Mouse (Mus musculus) midbrain, embryonic 16.5 days (tissue): ENCODE measurements around the gene Gm10645. TPM values are rescaled to one million over a fixed set of nuclear protein-coding genes. Genes with fewer than 3 reads are reported as not detected.

ENCODE experiments used
- ATAC-seq: fragments of 200-750 bp; cut with Nextera tagmentation; 2 replicates; pipeline ENCODE4 v1.8.0; 2017; ENCODE audit warnings: moderate TSS enrichment
- H3K27ac ChIP-seq: fragments of 300-500 bp; sonication (generic); 2 replicates; pipeline ENCODE4 v1.5.1; 2014; ENCODE audit warnings: mild to moderate bottlenecking, low read length, mixed read lengths
- H3K27me3 ChIP-seq: fragments of 300-500 bp; sonication (generic); 2 replicates; pipeline ENCODE4 v1.6.1; 2014; ENCODE audit warnings: low read depth, low read length, mixed read lengths; ENCODE audit not compliant: control insufficient read depth, insufficient read depth
- H3K36me3 ChIP-seq: fragments of 300-500 bp; sonication (generic); 2 replicates; pipeline ENCODE4 v1.6.1; 2014; ENCODE audit warnings: mild to moderate bottlenecking, low read length, moderate library complexity, mixed read lengths; ENCODE audit not compliant: control insufficient read depth, insufficient read depth
- H3K4me1 ChIP-seq: fragments of 300-500 bp; sonication (generic); 2 replicates; pipeline ENCODE4 v1.6.1; 2014; ENCODE audit warnings: mild to moderate bottlenecking, low read length, mixed read lengths; ENCODE audit not compliant: control insufficient read depth, insufficient read depth
- H3K4me2 ChIP-seq: fragments of 300-500 bp; sonication (generic); 2 replicates; pipeline ENCODE4 v1.6.1; 2014; ENCODE audit warnings: mild to moderate bottlenecking, low read length, mixed read lengths
- H3K4me3 ChIP-seq: fragments of 300-500 bp; sonication (generic); 2 replicates; pipeline ENCODE4 v1.5.1; 2014; ENCODE audit warnings: low read depth, mild to moderate bottlenecking, low read length, moderate library complexity, mixed read lengths
- H3K9ac ChIP-seq: fragments of 300-500 bp; sonication (generic); 2 replicates; pipeline ENCODE4 v1.6.1; 2014; ENCODE audit warnings: low read depth, low read length, mixed read lengths
- H3K9me3 ChIP-seq: fragments of 300-500 bp; sonication (generic); replicated peaks from 2 replicates; pipeline ENCODE4 v1.6.1; 2014; ENCODE audit warnings: mild to moderate bottlenecking, low read length, mixed read lengths; ENCODE audit not compliant: control insufficient read depth, poor library complexity, severe bottlenecking
- WGBS: fragments of 180-500 bp; shearing (Covaris S2); extraction: QIAGEN DNeasy Blood & Tissue Kit; methylation state at CpG from one replicate; pipeline ENCODE4 v1.1.7; 2014; 5-methylcytosine and 5-hydroxymethylcytosine counted together
- polyA plus RNA-seq: library from polyadenylated mRNA; unstranded; fragments of >200 nt; fragmentation: Nextera tagmentation; extraction: Ambion mirVana; gene quantifications from 2 replicates; pipeline ENCODE4 v1.2.1, GENCODE M21; 2015

The Gm10645 gene
- polyA plus RNA-seq, 1 experiment from 2014 or later: 6.9 TPM

DNA sequence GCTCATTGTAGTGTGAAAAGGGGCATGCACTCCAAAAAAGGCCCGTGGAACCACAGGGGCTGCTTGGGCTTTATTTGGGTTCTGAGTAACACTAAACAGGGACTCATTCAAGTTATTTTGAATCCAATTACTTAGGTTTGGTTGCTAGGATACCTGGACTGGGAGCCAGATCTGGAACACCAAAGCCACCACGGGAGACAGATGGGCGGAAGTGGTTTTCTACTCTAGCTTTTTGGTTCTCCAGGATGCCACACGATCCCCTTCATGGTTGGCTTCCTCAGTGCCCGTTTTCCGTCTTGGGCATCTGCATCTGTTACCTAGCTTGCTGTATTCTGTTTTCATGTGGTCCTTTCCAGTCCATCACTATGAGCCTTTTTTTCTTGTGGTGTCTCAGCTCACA, 30.1 kb upstream of the Gm10645 start:
- ATAC-seq: no peak
- 52% methylated on average over 6 of the region's 6 CpGs for WGBS
- H3K9ac ChIP-seq: no peak overlapping the region

DNA sequence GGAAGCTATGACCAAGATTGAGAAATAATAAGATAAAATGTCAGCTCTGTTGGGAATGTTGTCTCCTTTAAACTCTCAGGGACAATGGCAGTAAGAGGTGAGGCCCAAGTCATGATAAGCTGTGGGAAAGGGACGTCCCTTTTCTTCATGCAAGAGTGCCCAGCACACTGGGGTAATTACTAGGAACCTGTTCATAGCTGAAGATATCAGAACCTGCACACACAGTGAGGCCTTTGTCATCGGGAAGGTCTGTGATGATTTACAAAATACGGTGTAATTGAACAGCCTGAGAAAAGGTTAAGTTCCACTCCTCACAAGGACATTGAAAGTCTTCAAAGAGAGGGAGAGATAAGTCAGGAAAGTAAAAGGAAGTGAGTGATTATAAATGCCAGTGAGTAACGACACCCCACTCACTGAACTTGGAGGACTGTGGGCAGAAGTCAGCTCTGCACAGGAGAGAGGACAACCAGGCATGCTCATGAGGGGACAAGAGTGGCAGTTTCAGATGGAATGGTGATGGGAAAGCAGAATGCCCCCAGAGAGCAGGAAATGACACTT, 23.6 kb upstream of the Gm10645 start:
- H3K4me2 ChIP-seq: no peak overlapping the region
- H3K27me3 ChIP-seq: no peaks in the 10 kb centered on the region
- no peak overlapping the region for H3K4me3 ChIP-seq
- no peak for ATAC-seq
- no peaks in the 10 kb centered on the region for H3K4me1 ChIP-seq
- no peak overlapping the region for H3K9ac ChIP-seq
- H3K9me3 ChIP-seq: no peaks in the 10 kb centered on the region
- no peak overlapping the region for H3K27ac ChIP-seq
- WGBS: 72% methylated on average over 4 of the region's 4 CpGs
- H3K36me3 ChIP-seq: no peaks in the 10 kb centered on the region

More for the DNA sequence above, 30.1 kb upstream of the Gm10645 start:
- Histone ChIP-seq H3K4me3 (no peak overlapping the region), H3K4me2 (no peak overlapping the region), H3K27me3 (no peaks in the 10 kb centered on the region), H3K27ac (no peak overlapping the region), H3K4me1 (peaks cover 6% of the 10 kb centered on the region), H3K9me3 (no peaks in the 10 kb centered on the region), H3K36me3 (no peaks in the 10 kb centered on the region)

DNA sequence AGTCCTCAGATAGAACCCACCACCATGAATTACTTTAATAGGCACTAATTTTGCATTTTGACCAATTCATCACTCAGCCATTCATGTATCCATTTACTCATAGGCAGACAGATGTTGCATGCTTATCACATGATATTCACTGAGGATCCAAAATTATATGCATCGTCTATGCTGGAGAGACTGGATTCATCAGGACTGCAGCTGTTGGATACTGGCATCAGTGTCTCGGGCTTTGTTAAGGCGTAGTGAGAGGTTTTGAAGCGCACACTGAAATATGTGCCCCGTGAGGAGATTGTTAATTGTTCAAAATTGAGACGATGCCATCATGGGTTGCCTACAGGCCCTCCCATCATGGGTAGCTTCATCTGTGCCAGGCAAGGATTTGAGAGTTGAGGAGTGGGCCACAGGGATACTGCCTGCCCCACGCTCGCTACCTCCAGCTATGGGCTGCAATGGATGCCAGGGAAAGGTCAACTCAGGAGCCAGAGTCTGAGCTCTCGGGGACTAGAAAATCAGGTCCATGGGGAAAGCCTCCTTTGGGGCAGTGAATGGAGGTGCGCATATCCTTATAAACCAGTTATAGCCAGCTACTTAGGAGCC, 21.5 kb upstream of the Gm10645 start:
- peak; percentile 43 for ATAC-seq
- 73% methylated on average over 10 of the region's 10 CpGs for WGBS
- Histone ChIP-seq H3K36me3 (no peaks in the 10 kb centered on the region), H3K4me1 (peaks cover 10% of the 10 kb centered on the region), H3K9me3 (no peaks in the 10 kb centered on the region), H3K27ac (no peak overlapping the region), H3K4me3 (no peak overlapping the region), H3K4me2 (no peak overlapping the region), H3K9ac (no peak overlapping the region), H3K27me3 (no peaks in the 10 kb centered on the region)

DNA sequence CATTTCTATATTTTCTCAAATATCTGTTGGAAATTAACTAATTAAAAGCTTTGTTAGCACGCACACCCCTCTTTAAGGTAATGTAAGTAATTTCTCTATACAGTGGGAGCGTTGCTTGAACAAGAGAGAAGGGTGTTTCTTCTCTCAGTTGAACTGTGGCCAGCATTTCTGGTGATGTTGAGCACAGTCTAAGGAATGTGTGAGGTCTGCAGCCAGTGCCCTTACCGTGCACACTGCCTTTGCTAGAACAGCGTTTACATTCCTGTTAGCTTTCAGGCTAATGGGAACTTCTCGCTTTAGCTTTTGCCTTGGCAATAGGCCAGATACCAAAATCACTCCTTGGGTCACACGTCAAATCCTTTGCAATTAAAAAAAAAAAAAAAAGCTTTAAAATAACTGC, 20.4 kb upstream of the Gm10645 start:
- H3K36me3 ChIP-seq: no peaks in the 10 kb centered on the region
- H3K27me3 ChIP-seq: no peaks in the 10 kb centered on the region
- no peak overlapping the region for H3K27ac ChIP-seq
- no peak overlapping the region for H3K4me2 ChIP-seq
- 60% methylated on average over 6 of the region's 6 CpGs for WGBS
- H3K4me1 ChIP-seq: peaks cover 15% of the 10 kb centered on the region
- no peak overlapping the region for H3K9ac ChIP-seq
- H3K4me3 ChIP-seq: no peak overlapping the region
- no peaks in the 10 kb centered on the region for H3K9me3 ChIP-seq
- no peak for ATAC-seq

DNA sequence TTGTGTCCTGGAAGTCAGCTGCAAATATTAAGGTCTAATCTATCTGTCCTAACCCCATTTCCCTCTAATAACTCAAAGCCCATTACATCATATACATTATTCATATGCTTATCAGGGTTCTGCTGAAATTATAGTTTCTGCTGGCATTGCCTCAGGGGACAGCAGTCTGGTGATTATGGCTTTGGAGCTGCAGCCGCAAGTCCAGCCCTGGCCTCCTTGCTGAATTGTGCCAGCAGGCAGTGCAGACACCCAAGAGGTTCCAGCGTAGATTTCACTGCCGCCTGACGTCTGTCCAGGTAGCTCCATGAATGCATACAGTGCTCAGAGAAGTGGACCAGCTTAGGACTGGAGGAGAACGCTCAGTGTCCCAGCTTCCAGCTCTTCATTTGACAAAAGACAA, 16.8 kb upstream of the Gm10645 start:
- Histone ChIP-seq H3K9ac (0 out of 2 replicates have a peak overlapping the region, but pooled peaks have one; percentile 10), H3K36me3 (no peaks in the 10 kb centered on the region), H3K27me3 (no peaks in the 10 kb centered on the region), H3K9me3 (no peaks in the 10 kb centered on the region), H3K27ac (no peak overlapping the region), H3K4me3 (no peak overlapping the region), H3K4me2 (no peak overlapping the region), H3K4me1 (peaks cover 18% of the 10 kb centered on the region)
- no peak for ATAC-seq
- WGBS: 46% methylated on average over 5 of the region's 5 CpGs

DNA sequence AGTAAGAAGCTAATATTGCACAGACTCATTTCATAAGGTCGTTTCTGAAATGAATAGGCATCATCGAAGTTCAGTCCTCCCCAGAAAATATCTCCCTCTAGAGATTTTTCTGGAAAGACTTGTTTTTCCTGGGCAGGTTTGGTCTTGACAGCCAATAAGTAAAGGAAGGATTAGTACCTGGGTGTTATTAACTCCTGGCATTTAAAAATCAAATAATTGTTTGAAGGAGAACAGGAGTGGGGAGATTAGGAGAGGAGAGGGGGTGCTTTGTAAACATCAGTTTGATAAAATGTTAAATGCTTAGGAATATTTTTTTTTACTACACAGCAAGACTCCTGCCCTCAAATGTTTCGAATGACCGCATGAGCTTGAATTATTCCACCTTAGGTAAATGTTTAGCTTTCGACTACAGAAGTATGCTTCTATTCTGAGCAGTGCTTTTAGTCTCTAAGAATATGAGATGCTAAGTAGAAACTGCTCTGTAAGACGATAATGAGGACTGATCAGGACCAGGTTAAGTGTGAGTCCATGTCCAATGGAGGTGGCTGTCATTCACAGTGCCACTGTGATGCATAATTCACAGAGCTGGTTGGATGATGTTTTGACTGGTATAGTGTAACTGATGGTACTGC, 16.0 kb upstream of the Gm10645 start:
- 69% methylated on average over 6 of the region's 6 CpGs for WGBS
- no peak overlapping the region for H3K27ac ChIP-seq

DNA sequence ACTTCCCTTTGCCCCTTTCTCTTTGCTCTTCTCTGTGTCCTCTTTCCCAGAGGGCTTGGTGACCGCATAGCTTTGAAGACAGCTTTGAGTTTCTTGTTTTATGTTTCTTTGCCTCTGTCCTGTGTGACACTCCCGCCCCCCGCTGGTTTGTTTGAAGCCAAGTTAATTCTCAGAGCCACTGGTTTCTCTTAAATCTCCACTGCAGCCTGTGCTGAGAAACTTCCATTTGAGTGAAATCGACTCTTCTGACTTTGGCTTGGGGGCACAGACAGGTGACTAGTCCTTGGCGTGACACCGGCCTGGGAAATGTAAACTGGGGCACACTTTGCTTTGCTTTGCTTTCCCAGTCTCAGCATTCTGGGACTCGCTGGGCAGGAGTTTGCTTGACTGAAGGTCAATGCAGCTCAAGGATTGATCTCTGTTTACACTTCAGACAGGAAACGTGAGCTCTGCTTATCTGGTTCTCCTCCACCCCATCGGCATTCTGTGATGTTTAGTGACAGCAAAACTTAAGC, 12.3 kb upstream of the Gm10645 start:
- H3K4me1 ChIP-seq: peaks cover 23% of the 10 kb centered on the region
- ATAC-seq: peak; percentile 29; the same call in 1 of the 2 replicates

More for the DNA sequence above, 16.0 kb upstream of the Gm10645 start:
- no peak overlapping the region for H3K4me2 ChIP-seq
- H3K9me3 ChIP-seq: no peaks in the 10 kb centered on the region
- H3K36me3 ChIP-seq: no peaks in the 10 kb centered on the region
- no peaks in the 10 kb centered on the region for H3K27me3 ChIP-seq
- peaks cover 24% of the 10 kb centered on the region for H3K4me1 ChIP-seq
- no peak overlapping the region for H3K9ac ChIP-seq
- no peak overlapping the region for H3K4me3 ChIP-seq
- no peak for ATAC-seq

DNA sequence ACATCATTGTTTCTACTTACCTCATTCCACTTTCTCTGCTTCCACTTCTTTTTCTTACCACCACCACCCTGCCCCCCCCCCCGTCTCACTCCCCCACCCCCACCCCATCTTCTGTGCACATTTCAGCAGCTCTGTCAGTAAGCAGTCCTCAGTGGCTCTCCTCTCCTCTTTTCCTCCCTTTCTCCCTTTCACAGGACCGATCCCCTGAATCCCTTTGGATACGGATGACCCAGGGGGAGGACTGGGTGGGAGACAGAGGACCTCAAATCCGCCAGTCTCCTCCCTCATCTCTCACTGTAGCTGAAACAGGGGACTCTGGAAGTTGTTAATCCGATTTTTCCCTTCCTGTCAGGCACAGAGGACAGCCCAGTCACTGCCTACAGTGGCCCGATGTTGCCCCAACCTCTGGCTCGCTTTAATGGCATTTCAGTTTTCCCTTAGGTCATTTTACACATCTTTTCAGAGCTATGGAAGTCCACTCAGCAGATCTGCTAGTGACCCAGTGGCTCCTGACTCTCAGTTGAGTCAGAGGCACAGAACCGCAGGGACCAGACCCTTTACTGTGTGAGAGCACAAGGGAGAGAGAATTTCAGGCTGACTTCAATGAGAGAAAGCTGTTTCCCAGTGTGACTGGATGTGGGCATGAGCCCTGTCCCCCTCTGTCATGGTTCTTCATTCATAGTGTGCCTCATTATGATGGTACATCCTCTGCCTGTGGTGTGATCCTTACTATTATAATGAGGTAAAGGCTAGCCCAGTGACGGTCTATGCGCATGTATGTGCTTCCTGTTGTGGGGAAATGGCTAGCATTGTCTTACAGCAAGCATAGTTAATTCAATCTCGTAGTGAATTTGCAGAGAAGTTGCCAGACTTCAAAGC, 11.6 kb upstream of the Gm10645 start:
- ATAC-seq: peak; percentile 53
- H3K4me2 ChIP-seq: no peak overlapping the region
- H3K27me3 ChIP-seq: no peaks in the 10 kb centered on the region
- H3K4me1 ChIP-seq: peaks cover 16% of the 10 kb centered on the region
- no peaks in the 10 kb centered on the region for H3K36me3 ChIP-seq
- no peak overlapping the region for H3K4me3 ChIP-seq
- H3K9ac ChIP-seq: no peak overlapping the region
- no peak overlapping the region for H3K27ac ChIP-seq
- 8% methylated on average over 11 of the region's 11 CpGs for WGBS
- H3K9me3 ChIP-seq: no peaks in the 10 kb centered on the region

More for the DNA sequence above, 12.3 kb upstream of the Gm10645 start:
- H3K27me3 ChIP-seq: no peaks in the 10 kb centered on the region
- H3K9me3 ChIP-seq: no peaks in the 10 kb centered on the region
- H3K4me2 ChIP-seq: no peak overlapping the region
- H3K36me3 ChIP-seq: no peaks in the 10 kb centered on the region
- H3K4me3 ChIP-seq: no peak overlapping the region
- H3K27ac ChIP-seq: no peak overlapping the region
- no peak overlapping the region for H3K9ac ChIP-seq
- WGBS: 6% methylated on average over 9 of the region's 9 CpGs
